Mouse (Mus musculus): ENCODE data around the gene Tlr12. TPM values are rescaled to one million over a fixed set of nuclear protein-coding genes. Genes with fewer than 3 reads are reported as not detected.

The Tlr12 gene
- polyA plus RNA-seq, 1 experiment from 2014 or later, result 0.67 TPM

DNA sequence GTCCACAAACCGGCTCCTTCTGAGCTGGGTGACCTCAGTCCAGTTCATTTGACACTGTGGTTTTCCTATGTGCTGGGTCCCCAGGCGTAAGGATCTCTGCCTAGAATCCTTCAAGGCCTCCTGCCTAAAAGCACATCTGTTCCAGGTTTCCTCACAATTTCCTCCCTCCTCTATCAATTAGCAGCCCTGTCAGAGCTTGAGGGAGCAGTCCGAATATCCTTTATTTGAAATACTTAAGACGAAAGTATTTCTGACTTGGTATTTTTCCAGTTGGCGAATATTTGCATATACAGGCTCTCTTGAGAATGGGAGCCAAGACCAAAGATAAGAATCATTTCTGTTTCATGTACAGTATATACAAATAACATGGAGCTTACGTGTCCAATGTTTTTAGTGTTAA is 27.5 kb upstream of the Tlr12 start:
- DNase-seq (ENCODE audit: low spot score), result no peak
- no peak overlapping the region for H3K27ac ChIP-seq
- no peaks in the 10 kb centered on the region for H3K9me3 ChIP-seq
- no peaks in the 10 kb centered on the region for H3K27me3 ChIP-seq (ENCODE audit: insufficient read depth, poor library complexity, severe bottlenecking)
- H3K4me3 ChIP-seq, result no peak overlapping the region
- WGBS, result 75% methylated on average over 6 of the region's 6 CpGs
- peaks cover 34% of the 10 kb centered on the region for H3K4me1 ChIP-seq (replicated peaks)
- H3K36me3 ChIP-seq, result no peaks in the 10 kb centered on the region

DNA sequence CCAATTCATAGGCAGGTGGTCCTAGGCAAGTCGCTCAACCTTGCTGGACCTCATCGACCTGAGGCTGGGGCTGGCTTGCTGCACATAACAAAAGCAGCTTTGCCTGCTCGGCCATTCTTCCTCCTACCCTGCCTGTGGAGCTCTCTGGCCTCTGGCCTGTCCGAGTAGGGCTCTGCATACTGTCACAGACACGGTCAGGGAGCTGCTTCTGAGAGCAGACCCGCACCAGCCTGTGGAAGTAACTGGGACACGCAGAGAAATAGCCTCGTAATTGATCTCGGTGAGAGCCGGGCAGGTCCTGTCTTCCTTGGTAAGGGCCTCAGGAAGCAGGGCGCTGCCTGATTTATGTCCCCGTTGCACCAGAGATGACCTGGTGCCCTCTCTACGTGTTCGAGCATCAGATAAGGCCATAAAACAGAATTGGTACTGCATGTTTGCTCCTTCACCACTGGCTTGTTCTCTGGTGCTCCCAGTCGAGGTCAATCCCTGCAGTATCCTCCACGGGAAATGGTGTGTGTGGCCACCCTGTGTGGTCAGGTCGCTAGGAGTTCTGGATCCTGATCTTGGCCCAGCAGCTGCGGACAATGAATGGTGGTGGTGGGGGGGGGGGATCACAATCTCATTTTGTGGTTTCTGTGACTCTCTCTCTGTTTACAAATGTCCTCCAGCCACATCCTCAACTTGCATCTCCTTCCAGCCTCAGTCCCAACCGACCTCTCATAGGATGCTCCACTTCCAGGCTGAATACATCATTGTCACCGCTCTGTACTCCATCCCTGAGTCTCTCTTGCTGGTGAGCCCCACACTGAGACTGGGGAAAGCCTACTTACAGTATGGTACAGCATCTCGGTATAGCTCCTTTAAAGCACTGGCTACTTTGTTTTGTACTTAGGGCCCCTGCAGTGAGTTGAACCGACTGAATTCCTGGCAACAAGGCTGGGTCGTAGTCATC is 23.6 kb upstream of the Tlr12 start:
- Histone ChIP-seq H3K4me1 (replicated peaks) (peaks cover 38% of the 10 kb centered on the region), H3K27ac (peak overlapping the region; percentile 23; the same call in 1 of the 2 replicates)
- 63% methylated on average over 23 of the region's 23 CpGs for WGBS

DNA sequence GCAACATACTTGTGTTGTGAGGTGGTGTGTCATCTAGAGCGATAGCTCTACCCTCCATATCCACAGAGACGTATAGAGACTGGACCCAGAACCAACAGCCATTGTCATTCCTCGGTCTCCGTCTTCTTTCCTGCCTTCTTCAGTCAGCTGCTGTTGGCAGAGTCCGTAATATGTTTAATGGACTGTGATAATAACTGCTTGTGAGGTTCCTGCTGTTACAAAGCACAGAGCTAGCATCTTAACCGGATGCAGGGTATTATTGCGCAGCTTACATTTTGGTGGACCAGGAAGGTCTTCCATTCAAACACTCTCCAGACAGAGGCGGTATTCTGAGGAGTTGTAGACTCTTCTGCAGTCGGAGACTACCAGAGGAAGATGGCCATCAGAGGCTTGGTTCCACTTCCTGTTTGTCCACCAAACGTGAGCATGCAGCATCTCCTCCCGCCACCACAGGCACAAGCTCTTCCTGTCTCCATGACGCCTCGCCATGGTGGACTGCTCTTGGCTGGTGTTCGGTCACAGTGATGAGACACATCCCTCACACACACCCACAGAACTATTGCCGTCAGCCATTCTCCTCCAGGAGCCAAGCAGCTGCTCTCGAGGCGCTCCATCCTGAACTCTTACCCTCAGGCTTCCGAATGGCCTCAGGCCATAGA is 20.0 kb upstream of the Tlr12 start:
- 88% methylated on average over 18 of the region's 18 CpGs for WGBS

More for the DNA sequence above, 23.6 kb upstream of the Tlr12 start:
- Histone ChIP-seq H3K9me3 (no peaks in the 10 kb centered on the region), H3K36me3 (no peaks in the 10 kb centered on the region), H3K4me3 (no peak overlapping the region), H3K27me3 (ENCODE audit: insufficient read depth, poor library complexity, severe bottlenecking) (no peaks in the 10 kb centered on the region; the same call in 1 of the 2 replicates)
- DNase-seq (ENCODE audit: low spot score), result no peak

DNA sequence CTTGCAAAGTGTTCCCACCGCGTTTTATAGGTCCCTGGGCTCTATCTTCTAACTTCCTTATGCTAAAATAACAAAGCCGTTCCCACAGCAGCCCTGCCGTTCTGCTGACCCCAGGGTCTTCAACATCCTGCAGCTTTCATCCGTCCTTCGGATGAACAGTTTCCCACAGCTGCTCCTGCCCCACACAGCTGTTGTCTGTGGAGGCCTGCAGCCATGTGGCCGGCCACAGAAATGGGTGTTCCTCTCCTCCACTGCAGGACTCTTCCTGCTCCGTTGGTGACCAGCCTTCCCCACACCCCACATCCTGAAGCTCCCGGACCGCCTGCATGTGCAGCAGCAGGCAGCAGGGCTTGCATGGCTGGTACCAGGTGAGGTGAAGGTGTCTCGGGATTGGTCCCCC is 18.8 kb upstream of the Tlr12 start:
- H3K27me3 ChIP-seq (ENCODE audit: insufficient read depth, poor library complexity, severe bottlenecking), result no peaks in the 10 kb centered on the region; the same call in 1 of the 2 replicates
- H3K36me3 ChIP-seq, result no peaks in the 10 kb centered on the region
- H3K4me3 ChIP-seq, result no peak overlapping the region
- H3K27ac ChIP-seq, result peak overlapping the region; percentile 71
- H3K9me3 ChIP-seq, result no peaks in the 10 kb centered on the region
- DNase-seq (ENCODE audit: low spot score), result no peak
- 54% methylated on average over 11 of the region's 11 CpGs for WGBS
- H3K4me1 ChIP-seq (replicated peaks), result peaks cover 49% of the 10 kb centered on the region

More for the DNA sequence above, 20.0 kb upstream of the Tlr12 start:
- peak overlapping the region; percentile 18; the same call in 1 of the 2 replicates for H3K27ac ChIP-seq
- H3K36me3 ChIP-seq, result no peaks in the 10 kb centered on the region
- no peak overlapping the region for H3K4me3 ChIP-seq
- H3K27me3 ChIP-seq (ENCODE audit: insufficient read depth, poor library complexity, severe bottlenecking), result no peaks in the 10 kb centered on the region; the same call in 1 of the 2 replicates
- no peak for DNase-seq (ENCODE audit: low spot score)
- H3K9me3 ChIP-seq, result no peaks in the 10 kb centered on the region
- H3K4me1 ChIP-seq (replicated peaks), result peaks cover 53% of the 10 kb centered on the region

DNA sequence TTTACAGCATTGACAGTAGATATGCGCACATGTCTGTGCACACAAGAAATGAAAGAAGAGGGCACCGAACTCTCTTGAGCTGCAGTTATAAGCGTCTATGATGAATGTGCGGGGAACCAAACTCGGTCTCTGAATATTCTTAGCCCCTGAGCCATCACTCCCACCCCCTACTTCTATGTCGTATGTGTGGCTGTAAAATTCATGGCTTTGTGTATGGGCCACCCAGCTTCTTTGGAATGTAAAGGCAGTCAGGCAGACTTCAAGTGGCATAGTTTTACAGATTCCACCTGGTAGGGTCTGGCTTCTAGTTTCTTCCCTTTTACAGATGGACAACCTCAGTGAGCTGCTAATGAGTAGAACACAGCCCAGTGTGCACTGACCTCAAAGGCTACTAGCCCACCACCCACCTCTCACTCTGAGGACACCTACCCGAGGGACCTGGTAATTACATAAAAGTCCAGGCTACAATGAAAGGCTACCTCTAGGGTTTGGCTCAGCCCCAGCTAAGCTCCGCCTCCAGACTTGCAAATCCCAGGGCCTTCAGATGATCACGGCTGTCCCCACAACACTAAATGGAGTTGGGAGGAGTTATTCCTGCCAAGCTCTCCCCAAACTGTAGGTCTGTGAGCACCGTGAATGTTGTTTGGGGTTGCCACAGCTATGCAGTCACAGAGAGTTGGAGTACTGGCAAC is 17.6 kb upstream of the Tlr12 start:
- no peak for DNase-seq (ENCODE audit: low spot score)
- no peak overlapping the region for H3K27ac ChIP-seq

DNA sequence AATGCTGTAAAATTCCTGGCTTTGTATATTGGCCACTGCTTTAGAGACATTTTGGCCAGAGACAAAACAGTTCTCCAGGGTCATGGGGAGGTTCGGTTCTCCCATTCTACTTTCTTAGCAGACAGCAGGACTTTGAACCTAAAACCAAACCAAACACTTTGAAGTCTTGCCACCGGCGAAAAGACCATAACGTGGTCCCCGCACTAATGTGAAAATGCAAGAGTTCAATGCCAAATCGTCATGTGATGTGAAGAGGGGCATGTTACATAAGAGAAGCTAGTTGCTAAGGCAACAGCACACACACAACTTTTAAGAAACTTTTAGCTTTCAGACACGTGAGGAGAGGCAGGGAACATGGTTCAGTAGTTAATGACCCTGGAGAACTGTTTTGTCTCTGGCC is 17.0 kb upstream of the Tlr12 start:
- 86% methylated on average over 7 of the region's 7 CpGs for WGBS

More for the DNA sequence above, 17.6 kb upstream of the Tlr12 start:
- H3K36me3 ChIP-seq, result no peaks in the 10 kb centered on the region
- peaks cover 42% of the 10 kb centered on the region for H3K4me1 ChIP-seq (replicated peaks)
- H3K27me3 ChIP-seq (ENCODE audit: insufficient read depth, poor library complexity, severe bottlenecking), result no peaks in the 10 kb centered on the region; the same call in 1 of the 2 replicates
- H3K4me3 ChIP-seq, result no peak overlapping the region
- H3K9me3 ChIP-seq, result no peaks in the 10 kb centered on the region
- 66% methylated on average over 10 of the region's 10 CpGs for WGBS

DNA sequence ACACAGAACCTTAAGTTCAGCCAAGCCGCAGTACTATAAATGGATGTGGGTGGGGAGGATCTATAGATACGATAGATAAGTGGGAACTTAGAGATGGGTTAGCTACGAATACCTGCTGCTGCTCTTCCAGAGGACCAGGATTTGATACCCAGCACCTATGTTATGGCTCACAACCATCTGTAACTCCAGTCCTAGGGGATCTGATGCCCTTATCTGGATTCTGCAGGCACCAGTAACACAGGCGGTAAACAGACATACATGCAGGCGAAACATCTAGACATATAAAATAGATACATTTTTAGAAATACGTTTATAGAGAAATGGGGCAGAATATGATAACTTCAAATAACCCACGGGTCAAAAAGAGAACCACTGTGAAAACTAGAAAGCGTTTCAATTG is 2.7 kb upstream of the Tlr12 start:
- Histone ChIP-seq H3K9me3 (no peaks in the 10 kb centered on the region), H3K4me3 (no peak overlapping the region), H3K36me3 (no peaks in the 10 kb centered on the region), H3K27me3 (ENCODE audit: insufficient read depth, poor library complexity, severe bottlenecking) (peaks cover 19% of the 10 kb centered on the region; the same call in 1 of the 2 replicates), H3K4me1 (replicated peaks) (peaks cover 15% of the 10 kb centered on the region), H3K27ac (no peak overlapping the region)
- no peak for DNase-seq (ENCODE audit: low spot score)
- WGBS, result 93% methylated on average over 8 of the region's 8 CpGs

More for the DNA sequence above, 17.0 kb upstream of the Tlr12 start:
- Histone ChIP-seq H3K36me3 (no peaks in the 10 kb centered on the region), H3K4me3 (no peak overlapping the region), H3K4me1 (replicated peaks) (peaks cover 42% of the 10 kb centered on the region), H3K9me3 (no peaks in the 10 kb centered on the region), H3K27ac (no peak overlapping the region), H3K27me3 (ENCODE audit: insufficient read depth, poor library complexity, severe bottlenecking) (no peaks in the 10 kb centered on the region; the same call in 1 of the 2 replicates)
- no peak for DNase-seq (ENCODE audit: low spot score)

DNA sequence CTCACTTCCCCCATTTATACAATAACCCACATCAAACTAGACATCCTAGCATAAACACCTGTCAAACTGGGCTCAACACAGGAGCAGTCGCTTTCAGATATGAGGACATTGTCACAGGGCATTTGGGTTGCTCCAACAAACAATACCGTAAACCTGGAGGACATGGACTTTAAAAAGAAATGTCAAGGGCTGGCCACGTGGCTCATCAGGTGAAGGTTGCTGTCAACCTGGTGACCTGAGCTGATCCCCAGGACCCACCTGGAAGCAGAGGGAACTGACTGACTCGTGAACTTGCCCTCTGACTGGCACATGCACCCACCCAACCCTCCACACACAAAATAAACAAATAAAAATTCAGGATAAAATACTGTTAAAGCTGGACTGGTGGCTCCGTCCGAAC is 2.2 kb upstream of the Tlr12 start:
- no peaks in the 10 kb centered on the region for H3K9me3 ChIP-seq
- no peak overlapping the region for H3K27ac ChIP-seq
- 81% methylated on average over 6 of the region's 6 CpGs for WGBS

DNA sequence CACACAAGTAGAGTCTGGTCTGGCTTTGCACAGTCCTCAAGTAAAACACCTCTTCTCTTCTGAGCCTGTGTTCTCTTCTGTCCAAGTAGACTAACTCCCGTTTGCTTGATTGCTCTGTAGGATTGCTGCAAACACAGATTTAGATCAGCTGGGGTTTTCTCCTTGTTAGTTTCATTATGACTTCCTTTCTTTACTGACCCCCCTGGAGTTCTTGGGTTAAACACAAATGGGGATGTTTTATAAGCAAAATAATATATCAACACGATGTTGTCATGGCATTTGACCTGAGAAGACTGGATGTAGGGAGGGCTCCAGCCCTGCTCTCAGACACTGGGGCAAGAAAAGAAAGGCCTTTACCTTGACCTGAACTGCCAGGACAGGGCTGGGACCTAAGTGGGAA is 544 bp upstream of the Tlr12 start:
- WGBS, result 61% methylated on average over 2 of the region's 2 CpGs
- no peak for DNase-seq (ENCODE audit: low spot score)
- peak overlapping the region; percentile 35; the same call in 1 of the 2 replicates for H3K27ac ChIP-seq

More for the DNA sequence above, 2.2 kb upstream of the Tlr12 start:
- Histone ChIP-seq H3K27me3 (ENCODE audit: insufficient read depth, poor library complexity, severe bottlenecking) (peaks cover 22% of the 10 kb centered on the region; the same call in 1 of the 2 replicates), H3K4me1 (replicated peaks) (peaks cover 15% of the 10 kb centered on the region), H3K4me3 (no peak overlapping the region), H3K36me3 (no peaks in the 10 kb centered on the region)
- DNase-seq (ENCODE audit: low spot score), result no peak

DNA sequence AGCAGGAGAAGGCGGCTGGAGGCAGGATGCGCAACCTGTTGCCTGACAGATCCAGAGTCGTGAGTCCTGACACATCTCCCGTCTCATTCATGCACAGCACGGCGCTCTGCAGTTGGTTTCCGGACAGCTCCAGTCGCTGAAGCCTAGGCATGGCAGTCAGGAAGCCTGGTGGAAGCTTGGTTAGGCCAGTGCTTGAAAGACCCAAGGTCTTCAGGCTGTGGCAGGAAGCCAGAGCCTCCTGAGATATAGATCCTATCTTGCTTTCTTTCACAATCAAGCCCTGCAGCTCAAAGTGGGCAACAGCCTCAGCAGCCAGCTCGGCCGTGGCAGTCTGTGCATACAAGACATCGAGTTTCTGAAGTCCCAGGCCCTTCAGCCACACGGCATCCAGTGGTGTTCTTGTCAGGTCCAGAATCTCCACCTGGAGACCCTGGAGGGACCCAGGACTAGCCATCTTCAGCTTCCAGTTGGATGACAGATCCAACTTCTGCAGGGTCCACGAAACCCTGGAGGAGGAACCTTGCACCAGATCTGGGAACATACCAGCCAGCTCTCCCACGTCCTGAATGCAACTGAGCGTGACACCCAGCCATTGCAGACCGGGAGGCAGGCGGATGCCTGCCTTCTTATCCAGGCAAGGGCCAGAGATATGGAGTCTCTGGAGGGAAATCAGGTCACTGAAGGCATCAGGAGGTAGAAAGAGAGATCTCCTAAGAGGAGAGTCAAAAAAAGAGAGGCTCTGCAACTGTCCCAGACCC is 877 bp downstream of the Tlr12 start:
- no peaks in the 10 kb centered on the region for H3K9me3 ChIP-seq
- 0 out of 2 replicates have a peak overlapping the region, but pooled peaks have one; percentile 13 for H3K27ac ChIP-seq
- DNase-seq (ENCODE audit: low spot score), result no peak
- H3K27me3 ChIP-seq (ENCODE audit: insufficient read depth, poor library complexity, severe bottlenecking), result peaks cover 23% of the 10 kb centered on the region; the same call in 1 of the 2 replicates
- H3K36me3 ChIP-seq, result no peaks in the 10 kb centered on the region
- H3K4me1 ChIP-seq (replicated peaks), result peaks cover 15% of the 10 kb centered on the region
- 75% methylated on average over 17 of the region's 17 CpGs for WGBS
- H3K4me3 ChIP-seq, result no peak overlapping the region

More for the DNA sequence above, 544 bp upstream of the Tlr12 start:
- Histone ChIP-seq H3K4me3 (no peak overlapping the region), H3K27me3 (ENCODE audit: insufficient read depth, poor library complexity, severe bottlenecking) (peaks cover 23% of the 10 kb centered on the region; the same call in 1 of the 2 replicates), H3K9me3 (no peaks in the 10 kb centered on the region), H3K36me3 (no peaks in the 10 kb centered on the region), H3K4me1 (replicated peaks) (peaks cover 15% of the 10 kb centered on the region)

DNA sequence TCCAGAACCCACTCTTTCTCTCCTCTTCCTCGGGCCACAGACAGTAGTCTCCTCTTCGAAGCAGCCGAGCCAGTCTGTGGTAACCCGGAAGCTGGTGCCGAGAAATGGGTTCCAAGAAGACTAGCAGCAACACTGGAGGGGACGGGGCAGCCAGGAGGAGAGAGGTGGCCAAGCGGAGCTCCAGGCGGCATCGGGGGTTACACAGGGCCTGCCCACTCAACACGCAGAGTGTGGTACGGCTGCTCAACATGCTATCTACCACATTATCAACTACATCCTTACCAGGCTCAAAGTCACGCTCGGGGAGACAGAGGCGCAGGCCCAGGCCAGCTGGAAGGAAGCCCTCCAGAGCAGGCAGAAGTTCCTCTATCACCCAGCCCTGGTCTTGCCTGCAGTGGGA is 2.7 kb downstream of the Tlr12 start:
- Histone ChIP-seq H3K4me3 (no peak overlapping the region), H3K27ac (no peak overlapping the region), H3K36me3 (no peaks in the 10 kb centered on the region), H3K9me3 (no peaks in the 10 kb centered on the region), H3K4me1 (replicated peaks) (peaks cover 17% of the 10 kb centered on the region), H3K27me3 (ENCODE audit: insufficient read depth, poor library complexity, severe bottlenecking) (peaks cover 23% of the 10 kb centered on the region; the same call in 1 of the 2 replicates)
- no peak for DNase-seq (ENCODE audit: low spot score)
- WGBS, result 92% methylated on average over 14 of the region's 14 CpGs

DNA sequence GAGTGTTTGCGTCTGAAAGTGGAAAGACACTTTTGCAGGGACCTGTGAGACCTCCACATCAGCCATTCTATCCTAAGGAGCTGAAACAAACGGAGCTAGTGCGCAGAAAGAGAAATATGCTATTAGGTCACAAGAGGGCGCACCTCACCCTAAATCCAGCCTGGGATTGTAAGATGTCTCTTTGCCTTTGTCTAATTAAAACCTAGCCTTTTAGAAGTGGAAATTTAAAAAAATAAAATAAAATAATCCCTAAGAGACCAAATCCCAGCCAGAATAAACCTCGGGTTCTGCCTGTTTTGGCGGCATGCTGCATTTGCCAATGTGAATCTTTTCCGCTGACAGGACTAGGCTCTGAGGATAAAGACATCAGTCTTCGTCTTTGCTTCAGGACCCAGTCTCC is 5.1 kb downstream of the Tlr12 start:
- Histone ChIP-seq H3K27me3 (ENCODE audit: insufficient read depth, poor library complexity, severe bottlenecking) (peaks cover 23% of the 10 kb centered on the region; the same call in 1 of the 2 replicates), H3K9me3 (no peaks in the 10 kb centered on the region), H3K4me3 (no peak overlapping the region), H3K4me1 (replicated peaks) (peaks cover 26% of the 10 kb centered on the region), H3K27ac (no peak overlapping the region), H3K36me3 (no peaks in the 10 kb centered on the region)
- peak; percentile 69 for DNase-seq (ENCODE audit: low spot score)
- 25% methylated on average over 8 of the region's 8 CpGs for WGBS

All from hindbrain, embryonic 10.5 days (tissue).